Mouse (Mus musculus) lung, adult 2 months (tissue): Measurements from ENCODE around the gene Hykk.

ENCODE experiments used
- CTCF ChIP-seq: fragments of 200-500 bp; IDR thresholded peaks from 2 replicates; pipeline ENCODE4 v1.5.1; 2011; ENCODE audit warnings: mild to moderate bottlenecking, low read length, control low read depth; ENCODE audit not compliant: insufficient read depth
- POLR2A ChIP-seq: fragments of 200-500 bp; IDR thresholded peaks from 2 replicates; pipeline ENCODE4 v1.6.1; 2011; ENCODE audit warnings: low read depth, mild to moderate bottlenecking, control low read depth, low read length, borderline replicate concordance; ENCODE audit errors: extremely low read depth

DNA sequence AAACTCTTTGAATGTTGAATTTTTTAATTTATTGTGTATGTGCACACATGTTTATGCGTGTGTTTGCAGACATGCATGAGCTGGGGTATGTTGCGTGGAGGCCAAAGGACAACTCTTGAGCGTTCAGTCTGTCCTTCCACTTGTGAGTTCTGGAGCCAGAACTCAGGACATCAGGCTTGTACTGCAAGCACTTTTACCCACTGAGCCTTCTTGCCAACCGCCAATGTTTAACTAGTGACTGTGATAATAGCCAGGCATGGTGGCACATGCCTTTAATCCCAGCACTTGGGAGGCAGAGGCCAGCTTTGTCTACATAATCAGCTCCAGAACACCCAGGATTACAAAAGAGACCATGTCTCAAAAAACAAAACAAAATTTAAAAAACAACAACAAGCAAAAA is 25.0 kb downstream of the Hykk start:
- TF ChIP-seq POLR2A (no peak), CTCF (no peak)
